Mouse (Mus musculus) kidney, embryonic 15.5 days (tissue): ENCODE results near the gene Aatk. TPM values are rescaled to one million over a fixed set of nuclear protein-coding genes. Genes with fewer than 3 reads are reported as not detected.

Experiments
- ATAC-seq: fragments of 200-750 bp; cut with Nextera tagmentation; replicated peaks from 2 replicates; pipeline ENCODE4 v1.8.0; 2017; ENCODE audit warnings: moderate TSS enrichment; ENCODE audit not compliant: low FRiP score
- H3K27ac ChIP-seq: fragments of 300-500 bp; sonication (generic); 2 replicates; pipeline ENCODE4 v1.5.1; 2015; ENCODE audit warnings: mild to moderate bottlenecking, inconsistent platforms
- H3K27me3 ChIP-seq: fragments of 300-500 bp; sonication (generic); 2 replicates; pipeline ENCODE4 v1.6.1; 2015; ENCODE audit warnings: inconsistent platforms
- H3K36me3 ChIP-seq: fragments of 300-500 bp; sonication (generic); 2 replicates; pipeline ENCODE4 v1.6.1; 2015; ENCODE audit warnings: inconsistent platforms
- H3K4me1 ChIP-seq: fragments of 300-500 bp; sonication (generic); 2 replicates; pipeline ENCODE4 v1.6.1; 2015; ENCODE audit warnings: inconsistent platforms
- H3K4me2 ChIP-seq: fragments of 300-500 bp; sonication (generic); 2 replicates; pipeline ENCODE4 v1.6.1; 2015; ENCODE audit warnings: moderate library complexity, mild to moderate bottlenecking, inconsistent platforms
- H3K4me3 ChIP-seq: fragments of 300-500 bp; sonication (generic); replicated peaks from 2 replicates; pipeline ENCODE4 v1.5.1; 2015; ENCODE audit warnings: mild to moderate bottlenecking, inconsistent platforms
- H3K9ac ChIP-seq: fragments of 300-500 bp; sonication (generic); 2 replicates; pipeline ENCODE4 v1.6.1; 2015; ENCODE audit warnings: mild to moderate bottlenecking, inconsistent platforms
- H3K9me3 ChIP-seq: fragments of 300-500 bp; sonication (generic); replicated peaks from 2 replicates; pipeline ENCODE4 v1.6.1; 2016; ENCODE audit warnings: inconsistent platforms
- WGBS: fragments of 180-500 bp; shearing (Covaris S2); methylation state at CpG from one replicate; pipeline ENCODE4 v1.1.7; 2015; ENCODE audit warnings: mixed read lengths; 5-methylcytosine and 5-hydroxymethylcytosine counted together
- polyA plus RNA-seq: library from polyadenylated mRNA; unstranded; fragments of >200 nt; fragmentation: Nextera tagmentation; extraction: Ambion mirVana; gene quantifications from 2 replicates; pipeline ENCODE4 v1.2.1, GENCODE M21; 2015

Gene Aatk
- polyA plus RNA-seq, 1 experiment from 2014 or later = 3.2 TPM

GRCm38 (mm10) chr11:120069261-120069660, 22.3 kb upstream of the Aatk start:
- 39% methylated on average over 11 of the region's 11 CpGs for WGBS
- peaks cover 88% of the 10 kb centered on the region for H3K36me3 ChIP-seq
- H3K4me3 ChIP-seq = no peak overlapping the region
- H3K27me3 ChIP-seq = no peaks in the 10 kb centered on the region
- H3K9me3 ChIP-seq = no peaks in the 10 kb centered on the region
- no peak overlapping the region for H3K9ac ChIP-seq
- H3K27ac ChIP-seq = no peak overlapping the region
- no peak for ATAC-seq
- H3K4me1 ChIP-seq = peaks cover 16% of the 10 kb centered on the region
- H3K4me2 ChIP-seq = no peak overlapping the region

- no peak overlapping the region for H3K9ac ChIP-seq
- ATAC-seq = no peak
- H3K27ac ChIP-seq = no peak overlapping the region
- WGBS = 61% methylated on average over 17 of the region's 17 CpGs
- no peaks in the 10 kb centered on the region for H3K9me3 ChIP-seq
- peaks cover 16% of the 10 kb centered on the region for H3K4me1 ChIP-seq
- H3K4me3 ChIP-seq = no peak overlapping the region
- no peak overlapping the region for H3K4me2 ChIP-seq
- peaks cover 91% of the 10 kb centered on the region for H3K36me3 ChIP-seq
- H3K27me3 ChIP-seq = no peaks in the 10 kb centered on the region
These were observed 20.9 kb upstream of the Aatk start for GRCm38 (mm10) chr11:120067834-120068233.

GRCm38 (mm10) chr11:120065291-120065690, 18.3 kb upstream of the Aatk start:
- Histone ChIP-seq H3K9ac (no peak overlapping the region), H3K4me2 (no peak overlapping the region), H3K4me3 (no peak overlapping the region), H3K9me3 (no peaks in the 10 kb centered on the region), H3K36me3 (peaks cover 66% of the 10 kb centered on the region), H3K27ac (0 out of 2 replicates have a peak overlapping the region, but pooled peaks have one; percentile 10), H3K27me3 (no peaks in the 10 kb centered on the region), H3K4me1 (peaks cover 16% of the 10 kb centered on the region)
- peak; percentile 26 for ATAC-seq
- 37% methylated on average over 10 of the region's 10 CpGs for WGBS

- 88% methylated on average over 11 of the region's 11 CpGs for WGBS
These were observed 17.7 kb upstream of the Aatk start for GRCm38 (mm10) chr11:120064668-120065040.

GRCm38 (mm10) chr11:120064006-120064667, 17.2 kb upstream of the Aatk start:
- H3K4me1 ChIP-seq = peaks cover 11% of the 10 kb centered on the region
- no peak overlapping the region for H3K9ac ChIP-seq
- no peaks in the 10 kb centered on the region for H3K9me3 ChIP-seq
- H3K36me3 ChIP-seq = peaks cover 55% of the 10 kb centered on the region
- H3K27me3 ChIP-seq = no peaks in the 10 kb centered on the region
- no peak overlapping the region for H3K4me3 ChIP-seq
- WGBS = 79% methylated on average over 13 of the region's 13 CpGs
- no peak for ATAC-seq
- no peak overlapping the region for H3K4me2 ChIP-seq
- H3K27ac ChIP-seq = no peak overlapping the region

More at GRCm38 (mm10) chr11:120064668-120065040, 17.7 kb upstream of the Aatk start:
- no peak overlapping the region for H3K4me2 ChIP-seq
- no peak overlapping the region for H3K9ac ChIP-seq
- ATAC-seq = no peak
- peaks cover 17% of the 10 kb centered on the region for H3K4me1 ChIP-seq
- no peak overlapping the region for H3K4me3 ChIP-seq
- no peaks in the 10 kb centered on the region for H3K27me3 ChIP-seq
- no peak overlapping the region for H3K27ac ChIP-seq
- H3K36me3 ChIP-seq = peaks cover 59% of the 10 kb centered on the region
- H3K9me3 ChIP-seq = no peaks in the 10 kb centered on the region

GRCm38 (mm10) chr11:120063326-120063725, 16.4 kb upstream of the Aatk start:
- H3K36me3 ChIP-seq = peaks cover 49% of the 10 kb centered on the region
- no peak overlapping the region for H3K4me3 ChIP-seq
- ATAC-seq = no peak

GRCm38 (mm10) chr11:120060634-120061033, 13.7 kb upstream of the Aatk start:
- Histone ChIP-seq H3K27ac (peak overlapping the region; percentile 37), H3K36me3 (peaks cover 26% of the 10 kb centered on the region), H3K4me1 (peaks cover 11% of the 10 kb centered on the region), H3K9me3 (no peaks in the 10 kb centered on the region), H3K9ac (no peak overlapping the region), H3K4me2 (no peak overlapping the region), H3K4me3 (no peak overlapping the region), H3K27me3 (no peaks in the 10 kb centered on the region)
- WGBS = 65% methylated on average over 8 of the region's 8 CpGs
- ATAC-seq = no peak

More at GRCm38 (mm10) chr11:120063326-120063725, 16.4 kb upstream of the Aatk start:
- Histone ChIP-seq H3K27me3 (no peaks in the 10 kb centered on the region), H3K4me1 (peaks cover 11% of the 10 kb centered on the region), H3K9me3 (no peaks in the 10 kb centered on the region), H3K27ac (no peak overlapping the region), H3K9ac (no peak overlapping the region), H3K4me2 (no peak overlapping the region)
- 89% methylated on average over 5 of the region's 5 CpGs for WGBS

- WGBS = 84% methylated on average over 12 of the region's 12 CpGs
- Histone ChIP-seq H3K9me3 (no peaks in the 10 kb centered on the region), H3K9ac (no peak overlapping the region), H3K4me3 (no peak overlapping the region), H3K27me3 (no peaks in the 10 kb centered on the region), H3K4me2 (no peak overlapping the region), H3K36me3 (no peaks in the 10 kb centered on the region), H3K4me1 (peaks cover 13% of the 10 kb centered on the region), H3K27ac (no peak overlapping the region)
- ATAC-seq = no peak
These were observed 9.2 kb upstream of the Aatk start for GRCm38 (mm10) chr11:120055953-120056732.

GRCm38 (mm10) chr11:120053846-120054245, 6.9 kb upstream of the Aatk start:
- 0 out of 2 replicates have a peak, but pooled peaks cover 2% of the 10 kb centered on the region for H3K4me1 ChIP-seq
- no peak overlapping the region for H3K4me3 ChIP-seq
- no peak for ATAC-seq
- WGBS = 88% methylated on average over 4 of the region's 4 CpGs
- H3K4me2 ChIP-seq = no peak overlapping the region
- H3K9ac ChIP-seq = no peak overlapping the region
- H3K36me3 ChIP-seq = no peaks in the 10 kb centered on the region
- H3K27ac ChIP-seq = no peak overlapping the region
- H3K27me3 ChIP-seq = peaks cover 17% of the 10 kb centered on the region
- no peaks in the 10 kb centered on the region for H3K9me3 ChIP-seq

- Histone ChIP-seq H3K4me1 (peaks cover 15% of the 10 kb centered on the region), H3K9ac (no peak overlapping the region), H3K27me3 (peaks cover 33% of the 10 kb centered on the region), H3K27ac (no peak overlapping the region), H3K9me3 (no peaks in the 10 kb centered on the region), H3K4me2 (no peak overlapping the region), H3K36me3 (no peaks in the 10 kb centered on the region), H3K4me3 (no peak overlapping the region)
- 68% methylated on average over 9 of the region's 9 CpGs for WGBS
- ATAC-seq = no peak
These were observed 5.3 kb upstream of the Aatk start for GRCm38 (mm10) chr11:120052274-120052673.

GRCm38 (mm10) chr11:120051124-120051811, 4.3 kb upstream of the Aatk start:
- H3K4me1 ChIP-seq = peaks cover 25% of the 10 kb centered on the region
- WGBS = 50% methylated on average over 14 of the region's 14 CpGs
- no peak for ATAC-seq
- H3K27ac ChIP-seq = no peak overlapping the region
- no peak overlapping the region for H3K9ac ChIP-seq
- H3K27me3 ChIP-seq = peaks cover 40% of the 10 kb centered on the region
- H3K36me3 ChIP-seq = no peaks in the 10 kb centered on the region
- H3K4me3 ChIP-seq = no peak overlapping the region
- no peak overlapping the region for H3K4me2 ChIP-seq
- no peaks in the 10 kb centered on the region for H3K9me3 ChIP-seq

- Histone ChIP-seq H3K36me3 (no peaks in the 10 kb centered on the region), H3K27me3 (peaks cover 47% of the 10 kb centered on the region), H3K9me3 (no peaks in the 10 kb centered on the region), H3K27ac (no peak overlapping the region), H3K4me1 (peaks cover 36% of the 10 kb centered on the region), H3K4me3 (no peak overlapping the region), H3K9ac (no peak overlapping the region), H3K4me2 (no peak overlapping the region)
- ATAC-seq = no peak
- WGBS = 83% methylated on average over 8 of the region's 8 CpGs
These were observed 2.1 kb upstream of the Aatk start for GRCm38 (mm10) chr11:120049067-120049466.
